Mouse (Mus musculus): ENCODE results near the gene Ahnak2. TPM values are rescaled to one million over a fixed set of nuclear protein-coding genes. Genes with fewer than 3 reads are reported as not detected.

Gene Ahnak2
- polyA plus RNA-seq, 1 experiment from 2014 or later = 0.61 TPM

GRCm38 (mm10) chr12:112732591-112732990 is 69.9 kb downstream of the Ahnak2 start:
- no peak for ATAC-seq (ENCODE audit: insufficient read depth, low FRiP score, low TSS enrichment)
- no peak for DNase-seq (ENCODE audit: low spot score)
- Histone ChIP-seq H3K27me3 (ENCODE audit: control insufficient read depth, insufficient read depth, low read length) (no peaks in the 10 kb centered on the region), H3K4me3 (ENCODE audit: low read depth, low read length) (no peak overlapping the region), H3K27ac (ENCODE audit: low read depth, low read length) (no peak overlapping the region), H3K36me3 (ENCODE audit: control insufficient read depth, insufficient read depth, low read length) (no peaks in the 10 kb centered on the region), H3K4me2 (ENCODE audit: low read depth) (no peak overlapping the region), H3K4me1 (ENCODE audit: control insufficient read depth, insufficient read depth, low read length) (no peaks in the 10 kb centered on the region), H3K9me3 (ENCODE audit: control insufficient read depth, low read length) (no peaks in the 10 kb centered on the region), H3K9ac (ENCODE audit: low read length) (no peak overlapping the region)
- WGBS = 84% methylated on average over 10 of the region's 10 CpGs

GRCm38 (mm10) chr12:112730808-112731207 is 71.6 kb downstream of the Ahnak2 start:
- Histone ChIP-seq H3K36me3 (ENCODE audit: control insufficient read depth, insufficient read depth, low read length) (no peaks in the 10 kb centered on the region), H3K4me2 (ENCODE audit: low read depth) (no peak overlapping the region), H3K9me3 (ENCODE audit: control insufficient read depth, low read length) (no peaks in the 10 kb centered on the region), H3K27ac (ENCODE audit: low read depth, low read length) (no peak overlapping the region), H3K9ac (ENCODE audit: low read length) (no peak overlapping the region), H3K4me3 (ENCODE audit: low read depth, low read length) (no peak overlapping the region), H3K4me1 (ENCODE audit: control insufficient read depth, insufficient read depth, low read length) (no peaks in the 10 kb centered on the region), H3K27me3 (ENCODE audit: control insufficient read depth, insufficient read depth, low read length) (no peaks in the 10 kb centered on the region)
- ATAC-seq (ENCODE audit: insufficient read depth, low FRiP score, low TSS enrichment) = no peak
- whole genome bisulfite sequencing = 90% methylated on average over 14 of the region's 14 CpGs
- no peak for DNase-seq (ENCODE audit: low spot score)

- peaks cover 2% of the 10 kb centered on the region; the same call in 1 of the 2 replicates for H3K4me1 ChIP-seq (ENCODE audit: control insufficient read depth, insufficient read depth, low read length)
- H3K9me3 ChIP-seq (ENCODE audit: control insufficient read depth, low read length) = no peaks in the 10 kb centered on the region
- H3K36me3 ChIP-seq (ENCODE audit: control insufficient read depth, insufficient read depth, low read length) = no peaks in the 10 kb centered on the region
- peaks cover 5% of the 10 kb centered on the region; the same call in 1 of the 2 replicates for H3K27me3 ChIP-seq (ENCODE audit: control insufficient read depth, insufficient read depth, low read length)
- DNase-seq (ENCODE audit: low spot score) (no peak), ATAC-seq (ENCODE audit: insufficient read depth, low FRiP score, low TSS enrichment) (no peak)
- no peak overlapping the region for H3K4me3 ChIP-seq (ENCODE audit: low read depth, low read length)
- WGBS = 82% methylated on average over 8 of the region's 8 CpGs
- no peak overlapping the region for H3K4me2 ChIP-seq (ENCODE audit: low read depth)
- no peak overlapping the region for H3K27ac ChIP-seq (ENCODE audit: low read depth, low read length)
- H3K9ac ChIP-seq (ENCODE audit: low read length) = no peak overlapping the region
Measured at GRCm38 (mm10) chr12:112727801-112728200, 74.7 kb downstream of the Ahnak2 start.

- Histone ChIP-seq H3K9me3 (ENCODE audit: control insufficient read depth, low read length) (no peaks in the 10 kb centered on the region), H3K4me2 (ENCODE audit: low read depth) (no peak overlapping the region), H3K9ac (ENCODE audit: low read length) (no peak overlapping the region), H3K27me3 (ENCODE audit: control insufficient read depth, insufficient read depth, low read length) (peaks cover 23% of the 10 kb centered on the region), H3K4me3 (ENCODE audit: low read depth, low read length) (no peak overlapping the region), H3K4me1 (ENCODE audit: control insufficient read depth, insufficient read depth, low read length) (peaks cover 11% of the 10 kb centered on the region; the same call in 1 of the 2 replicates), H3K27ac (ENCODE audit: low read depth, low read length) (no peak overlapping the region), H3K36me3 (ENCODE audit: control insufficient read depth, insufficient read depth, low read length) (no peaks in the 10 kb centered on the region)
- 80% methylated on average over 11 of the region's 11 CpGs for WGBS
- ATAC-seq (ENCODE audit: insufficient read depth, low FRiP score, low TSS enrichment) = no peak
- DNase-seq (ENCODE audit: low spot score) = peak; percentile 77
Measured at GRCm38 (mm10) chr12:112724077-112724805, 78.2 kb downstream of the Ahnak2 start.

DNA sequence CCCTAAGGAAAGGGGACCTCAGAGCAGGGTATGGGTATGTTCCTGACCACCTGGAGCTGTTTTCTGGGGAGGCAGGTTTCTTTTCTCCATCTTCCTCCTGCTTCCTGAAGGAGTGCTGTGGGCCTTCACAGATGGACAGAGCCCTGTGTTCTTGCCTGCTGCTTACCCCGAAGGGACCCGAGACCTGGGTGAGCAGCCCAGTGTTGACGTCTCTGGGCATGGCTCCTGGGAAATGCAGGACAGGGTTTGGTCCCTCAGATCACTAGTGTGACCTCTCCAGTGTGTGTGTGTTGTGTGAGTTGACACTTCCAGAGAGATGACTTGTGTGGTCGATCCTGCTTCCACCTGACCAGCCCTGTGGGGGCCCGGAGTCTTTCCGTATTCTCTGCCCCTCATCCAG is 79.0 kb downstream of the Ahnak2 start:
- Histone ChIP-seq H3K9me3 (ENCODE audit: control insufficient read depth, low read length) (no peaks in the 10 kb centered on the region), H3K4me2 (ENCODE audit: low read depth) (peak overlapping the region; percentile 100), H3K9ac (ENCODE audit: low read length) (no peak overlapping the region), H3K27me3 (ENCODE audit: control insufficient read depth, insufficient read depth, low read length) (peaks cover 23% of the 10 kb centered on the region), H3K4me3 (ENCODE audit: low read depth, low read length) (peak overlapping the region; percentile 81), H3K27ac (ENCODE audit: low read depth, low read length) (no peak overlapping the region), H3K36me3 (ENCODE audit: control insufficient read depth, insufficient read depth, low read length) (no peaks in the 10 kb centered on the region), H3K4me1 (ENCODE audit: control insufficient read depth, insufficient read depth, low read length) (peaks cover 11% of the 10 kb centered on the region; the same call in 1 of the 2 replicates)
- no peak for ATAC-seq (ENCODE audit: insufficient read depth, low FRiP score, low TSS enrichment)
- DNase-seq (ENCODE audit: low spot score) = no peak
- WGBS = 86% methylated on average over 6 of the region's 6 CpGs

DNA sequence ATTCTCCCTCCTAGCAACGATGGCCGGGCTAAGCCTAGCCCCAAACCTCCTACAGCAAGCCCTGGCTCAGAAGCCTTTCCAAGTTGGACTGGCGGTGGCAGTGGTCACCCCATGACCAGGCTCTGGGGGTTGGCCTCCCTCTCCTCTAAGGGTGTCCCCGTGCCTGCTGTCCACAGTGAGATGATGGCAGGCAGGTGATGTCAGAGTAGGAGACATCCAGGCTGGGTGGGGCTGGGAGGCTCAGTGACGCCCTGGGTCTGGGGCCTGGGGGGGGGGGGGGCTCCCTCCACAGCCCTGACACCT is 79.5 kb downstream of the Ahnak2 start:
- H3K9ac ChIP-seq (ENCODE audit: low read length) = peak overlapping the region; percentile 73
- H3K27ac ChIP-seq (ENCODE audit: low read depth, low read length) = no peak overlapping the region
- H3K4me2 ChIP-seq (ENCODE audit: low read depth) = peak overlapping the region; percentile 100
- H3K36me3 ChIP-seq (ENCODE audit: control insufficient read depth, insufficient read depth, low read length) = no peaks in the 10 kb centered on the region
- H3K9me3 ChIP-seq (ENCODE audit: control insufficient read depth, low read length) = no peaks in the 10 kb centered on the region
- WGBS = 15% methylated on average over 5 of the region's 5 CpGs
- peaks cover 23% of the 10 kb centered on the region for H3K27me3 ChIP-seq (ENCODE audit: control insufficient read depth, insufficient read depth, low read length)
- DNase-seq (ENCODE audit: low spot score) = no peak
- peak overlapping the region; percentile 81 for H3K4me3 ChIP-seq (ENCODE audit: low read depth, low read length)
- ATAC-seq (ENCODE audit: insufficient read depth, low FRiP score, low TSS enrichment) = 0 out of 2 replicates have a peak, but pooled peaks have one; percentile 4
- peaks cover 11% of the 10 kb centered on the region; the same call in 1 of the 2 replicates for H3K4me1 ChIP-seq (ENCODE audit: control insufficient read depth, insufficient read depth, low read length)

GRCm38 (mm10) chr12:112722240-112723027 is 80.0 kb downstream of the Ahnak2 start:
- H3K4me2 ChIP-seq (ENCODE audit: low read depth) = peak overlapping the region; percentile 100
- H3K9ac ChIP-seq (ENCODE audit: low read length) = peak overlapping the region; percentile 73
- DNase-seq (ENCODE audit: low spot score) = peak; percentile 26
- H3K4me1 ChIP-seq (ENCODE audit: control insufficient read depth, insufficient read depth, low read length) = peaks cover 11% of the 10 kb centered on the region; the same call in 1 of the 2 replicates
- H3K27me3 ChIP-seq (ENCODE audit: control insufficient read depth, insufficient read depth, low read length) = peaks cover 23% of the 10 kb centered on the region
- ATAC-seq (ENCODE audit: insufficient read depth, low FRiP score, low TSS enrichment) = peak; percentile 32; the same call in 1 of the 2 replicates
- H3K27ac ChIP-seq (ENCODE audit: low read depth, low read length) = no peak overlapping the region
- no peaks in the 10 kb centered on the region for H3K9me3 ChIP-seq (ENCODE audit: control insufficient read depth, low read length)
- WGBS = under 1% methylated on average over 52 of the region's 75 CpGs
- peak overlapping the region; percentile 81 for H3K4me3 ChIP-seq (ENCODE audit: low read depth, low read length)
- H3K36me3 ChIP-seq (ENCODE audit: control insufficient read depth, insufficient read depth, low read length) = no peaks in the 10 kb centered on the region
